Mouse (Mus musculus): ENCODE data around the gene Zfpm1. TPM values are rescaled to one million over a fixed set of nuclear protein-coding genes. Genes with fewer than 3 reads are reported as not detected.

The Zfpm1 gene
- polyA plus RNA-seq, 1 experiment from 2014 or later: 2.9 TPM

DNA sequence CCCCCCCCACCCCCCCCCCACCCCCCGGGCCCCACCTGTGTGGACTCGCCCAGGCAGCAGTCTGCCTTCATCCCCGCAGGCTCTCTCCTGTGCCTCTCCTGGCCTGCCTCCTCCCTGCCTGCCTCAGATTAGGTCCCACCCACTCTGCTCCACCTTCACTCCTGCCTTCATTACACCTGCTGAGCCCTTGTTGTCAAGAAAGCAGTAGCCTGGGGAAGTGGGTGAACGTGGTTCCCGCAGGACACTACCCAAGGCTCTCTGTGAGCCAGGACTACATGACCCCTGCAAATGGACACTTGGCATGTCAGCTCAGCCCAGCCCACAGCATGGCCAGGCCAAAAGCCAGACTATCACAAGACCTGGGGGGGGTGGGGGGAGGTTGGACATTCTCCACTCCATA is 62.3 kb downstream of the Zfpm1 start:
- Histone ChIP-seq H3K4me1 (ENCODE audit: insufficient read depth) (peaks cover 8% of the 10 kb centered on the region), H3K27me3 (ENCODE audit: insufficient read depth, low read length) (peaks cover 29% of the 10 kb centered on the region)
- ATAC-seq (ENCODE audit: insufficient read depth): peak; percentile 66

DNA sequence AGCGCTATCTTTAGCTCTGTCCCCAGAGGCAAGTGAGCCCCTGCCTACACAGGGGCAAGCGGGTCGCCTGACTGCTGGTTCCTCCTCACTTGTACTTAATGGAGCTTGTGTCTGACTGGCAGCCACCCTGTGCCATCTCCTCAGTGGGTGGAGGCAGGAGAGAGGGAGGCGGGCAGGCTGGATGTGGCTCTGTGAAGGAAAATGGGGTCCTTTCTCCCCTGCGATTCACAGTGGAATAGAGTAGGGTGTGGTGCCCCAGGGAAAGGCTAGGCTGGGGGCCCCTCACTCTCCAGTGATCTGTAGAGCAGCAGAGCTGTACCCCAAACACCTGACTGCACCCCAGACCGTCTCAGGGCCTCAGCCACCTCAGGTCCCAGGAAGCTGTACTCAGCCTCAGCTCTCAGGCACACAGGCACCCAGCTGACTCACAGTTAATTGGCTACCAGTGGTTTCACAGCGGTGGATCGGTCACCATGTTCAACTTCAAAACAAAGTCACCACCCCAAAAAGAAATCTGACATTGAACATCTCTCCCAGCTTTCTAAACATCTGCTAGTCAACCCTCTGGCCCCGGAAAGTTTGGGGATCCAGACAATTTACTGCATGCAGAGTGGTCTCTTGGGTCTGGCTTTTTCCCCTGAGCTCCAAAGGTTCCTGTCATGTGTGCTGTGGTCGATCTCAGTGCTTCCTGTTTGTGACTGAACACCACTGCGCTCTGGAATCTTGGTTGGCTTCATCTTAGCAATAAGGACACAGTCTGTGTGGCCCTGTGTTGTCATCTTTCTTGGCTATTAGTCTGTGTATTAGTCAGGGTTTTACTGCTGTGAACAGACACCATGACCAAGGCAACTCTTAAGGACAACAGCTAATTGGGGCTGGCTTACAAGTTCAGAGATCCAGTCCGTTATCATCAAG is 63.5 kb downstream of the Zfpm1 start:
- WGBS: 57% methylated on average over 12 of the region's 12 CpGs
- Histone ChIP-seq H3K27ac (ENCODE audit: low read depth) (no peak overlapping the region), H3K4me3 (ENCODE audit: low read depth, low read length) (no peak overlapping the region), H3K36me3 (ENCODE audit: insufficient read depth) (no peaks in the 10 kb centered on the region), H3K9me3 (ENCODE audit: low read depth, low read length) (no peaks in the 10 kb centered on the region), H3K27me3 (ENCODE audit: insufficient read depth, low read length) (peaks cover 29% of the 10 kb centered on the region), H3K4me2 (no peak overlapping the region), H3K4me1 (ENCODE audit: insufficient read depth) (peaks cover 11% of the 10 kb centered on the region), H3K9ac (no peak overlapping the region)
- no peak for TF ChIP-seq CTCF (IDR thresholded peaks at IDR 0.05; ENCODE audit: low read depth)
- DNase-seq: no peak
- ATAC-seq (ENCODE audit: insufficient read depth): no peak

More for the DNA sequence above, 62.3 kb downstream of the Zfpm1 start:
- Histone ChIP-seq H3K9ac (no peak overlapping the region), H3K4me2 (peak overlapping the region; percentile 64; the same call in 1 of the 2 replicates), H3K9me3 (ENCODE audit: low read depth, low read length) (no peaks in the 10 kb centered on the region), H3K4me3 (ENCODE audit: low read depth, low read length) (no peak overlapping the region; the same call in 1 of the 2 replicates), H3K36me3 (ENCODE audit: insufficient read depth) (no peaks in the 10 kb centered on the region), H3K27ac (ENCODE audit: low read depth) (no peak overlapping the region)
- no peak for DNase-seq
- TF ChIP-seq CTCF (IDR thresholded peaks at IDR 0.05; ENCODE audit: low read depth): no peak
- 0% methylated on average over 2 of the region's 5 CpGs for WGBS

DNA sequence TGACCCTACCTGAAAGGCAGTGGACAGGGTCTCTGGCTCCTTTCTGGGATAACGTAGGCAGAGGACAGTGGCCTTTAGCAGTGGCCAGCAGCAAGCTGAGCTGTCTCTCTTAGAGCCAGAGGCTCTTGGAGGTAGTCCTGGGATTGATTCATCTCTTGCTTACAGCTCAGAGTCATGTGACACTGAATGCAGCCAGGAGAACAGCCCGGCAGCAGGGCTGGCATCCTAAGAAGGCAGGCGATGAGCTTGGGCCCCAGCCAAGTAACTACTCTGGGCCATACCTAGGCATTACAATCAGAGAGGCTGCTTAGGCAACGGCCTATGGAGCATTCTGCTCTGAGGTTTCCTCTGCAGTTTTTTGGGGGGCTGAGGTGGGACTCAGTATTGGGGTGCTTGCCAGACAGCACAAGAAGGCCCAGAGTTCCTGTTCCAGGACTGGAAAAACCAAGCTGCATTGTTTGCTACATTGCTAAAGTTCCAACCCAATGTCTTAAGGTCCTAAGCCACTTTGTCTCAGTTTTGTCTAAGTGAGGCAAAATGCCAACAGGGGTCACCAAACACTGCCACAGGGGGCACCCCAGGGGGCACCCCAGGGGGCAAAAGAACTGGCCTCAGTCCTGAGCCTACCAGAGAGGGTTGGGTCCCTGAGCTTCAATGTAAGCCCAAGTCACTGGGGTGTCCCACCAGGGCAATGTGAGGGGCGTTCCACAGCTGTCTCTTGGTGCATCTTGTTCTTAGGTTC is 66.0 kb downstream of the Zfpm1 start:
- no peak overlapping the region for H3K9ac ChIP-seq
- H3K27me3 ChIP-seq (ENCODE audit: insufficient read depth, low read length): peaks cover 24% of the 10 kb centered on the region
- no peaks in the 10 kb centered on the region for H3K9me3 ChIP-seq (ENCODE audit: low read depth, low read length)
- H3K27ac ChIP-seq (ENCODE audit: low read depth): no peak overlapping the region
- DNase-seq: no peak
- WGBS: 64% methylated on average over 5 of the region's 5 CpGs
- H3K36me3 ChIP-seq (ENCODE audit: insufficient read depth): no peaks in the 10 kb centered on the region
- H3K4me1 ChIP-seq (ENCODE audit: insufficient read depth): peaks cover 11% of the 10 kb centered on the region; the same call in 1 of the 2 replicates
- H3K4me3 ChIP-seq (ENCODE audit: low read depth, low read length): no peak overlapping the region
- TF ChIP-seq CTCF (IDR thresholded peaks at IDR 0.05; ENCODE audit: low read depth): no peak
- ATAC-seq (ENCODE audit: insufficient read depth): no peak
- no peak overlapping the region for H3K4me2 ChIP-seq

DNA sequence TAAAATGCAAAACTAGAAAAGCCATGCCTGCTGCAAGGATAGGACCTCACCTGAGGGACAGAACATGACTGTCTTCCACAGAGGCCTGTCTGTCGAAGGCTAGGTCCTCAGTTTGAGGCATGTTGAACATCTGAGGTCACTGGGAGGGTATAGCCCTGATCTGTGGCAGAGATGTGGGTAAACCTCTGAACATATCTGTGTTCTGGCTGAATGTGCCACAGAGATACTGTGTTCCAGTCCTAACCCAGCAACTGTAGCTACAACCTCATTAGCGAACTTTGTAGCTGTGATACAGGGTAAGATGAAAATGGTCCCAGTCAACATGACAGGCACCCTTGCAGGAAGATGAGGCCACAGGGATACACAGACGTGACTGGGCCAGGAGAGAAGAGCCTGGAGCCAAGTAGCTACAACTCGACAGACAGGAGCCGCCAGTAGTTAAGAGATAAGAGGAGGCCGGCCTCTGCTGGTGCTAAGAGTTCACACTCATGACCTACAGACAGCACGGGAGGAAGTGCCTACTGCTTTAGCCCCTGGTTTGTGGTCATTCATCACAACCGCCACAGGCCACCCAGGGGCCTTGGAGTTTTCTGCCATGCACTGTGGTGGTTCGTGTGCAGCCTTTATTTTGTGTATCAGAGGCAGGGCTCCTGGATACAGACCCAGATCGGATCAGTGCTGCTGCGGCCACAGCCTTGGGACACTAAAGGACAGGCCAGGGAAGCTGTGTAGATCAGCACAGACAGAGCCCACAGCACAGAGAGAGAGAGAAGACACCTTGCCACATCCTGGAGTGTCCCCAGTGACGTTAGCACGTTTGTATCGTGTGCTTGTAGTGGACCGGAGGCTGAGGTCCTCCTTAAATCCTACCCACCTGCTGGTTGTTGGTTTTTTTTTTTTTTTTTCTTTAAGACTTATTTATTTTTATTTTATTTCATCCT is 67.7 kb downstream of the Zfpm1 start:
- H3K27ac ChIP-seq (ENCODE audit: low read depth): no peak overlapping the region
- no peak overlapping the region for H3K9ac ChIP-seq
- no peak for ATAC-seq (ENCODE audit: insufficient read depth)
- H3K4me3 ChIP-seq (ENCODE audit: low read depth, low read length): no peak overlapping the region
- 20% methylated on average over 15 of the region's 15 CpGs for WGBS
- TF ChIP-seq CTCF (IDR thresholded peaks at IDR 0.05; ENCODE audit: low read depth): no peak
- peaks cover 12% of the 10 kb centered on the region; the same call in 1 of the 2 replicates for H3K27me3 ChIP-seq (ENCODE audit: insufficient read depth, low read length)
- peaks cover 4% of the 10 kb centered on the region; the same call in 1 of the 2 replicates for H3K4me1 ChIP-seq (ENCODE audit: insufficient read depth)
- H3K9me3 ChIP-seq (ENCODE audit: low read depth, low read length): no peaks in the 10 kb centered on the region
- no peaks in the 10 kb centered on the region for H3K36me3 ChIP-seq (ENCODE audit: insufficient read depth)
- no peak overlapping the region for H3K4me2 ChIP-seq
- no peak for DNase-seq

DNA sequence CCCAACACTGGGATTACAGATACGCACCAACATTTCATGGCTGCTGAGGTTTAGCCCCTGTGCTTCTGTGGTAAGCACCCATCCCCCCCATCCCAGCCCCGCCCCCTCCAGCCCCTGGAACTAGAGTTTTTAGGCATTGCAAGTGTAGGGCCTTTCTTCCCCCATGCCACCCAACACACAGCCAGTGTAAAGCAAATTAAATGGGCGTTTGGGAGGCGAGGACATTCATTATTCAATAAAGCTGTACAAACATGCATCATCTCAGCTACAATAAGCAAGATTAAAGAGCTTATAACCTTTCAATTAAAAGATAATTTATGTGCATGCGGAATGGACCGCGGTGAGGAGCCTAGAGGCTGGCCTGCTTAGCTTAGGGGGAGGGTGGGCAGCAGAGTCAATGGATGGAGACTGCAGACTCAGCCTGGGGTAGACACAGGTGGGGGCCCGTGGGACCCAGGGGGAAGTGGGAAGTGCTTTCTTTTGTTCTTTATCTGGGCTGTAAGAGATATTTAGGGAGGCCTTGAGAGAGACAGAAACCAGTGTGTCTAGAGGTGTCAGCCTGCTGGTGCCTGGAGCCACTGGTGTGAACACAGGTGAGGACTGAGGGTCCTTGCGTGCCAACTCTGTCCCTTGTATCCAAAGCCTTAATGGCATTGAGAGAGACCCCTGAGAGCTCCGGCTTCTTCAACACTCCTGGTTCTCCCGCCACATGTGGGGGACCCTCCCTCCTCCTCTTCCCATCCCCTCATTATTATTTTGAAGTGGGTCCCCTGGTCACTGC is 68.6 kb downstream of the Zfpm1 start:
- H3K4me3 ChIP-seq (ENCODE audit: low read depth, low read length): no peak overlapping the region
- DNase-seq (no peak), ATAC-seq (ENCODE audit: insufficient read depth) (no peak)
- 31% methylated on average over 11 of the region's 11 CpGs for WGBS
- no peaks in the 10 kb centered on the region for H3K9me3 ChIP-seq (ENCODE audit: low read depth, low read length)
- peaks cover 3% of the 10 kb centered on the region; the same call in 1 of the 2 replicates for H3K4me1 ChIP-seq (ENCODE audit: insufficient read depth)
- H3K27ac ChIP-seq (ENCODE audit: low read depth): no peak overlapping the region
- no peak overlapping the region for H3K4me2 ChIP-seq
- H3K36me3 ChIP-seq (ENCODE audit: insufficient read depth): no peaks in the 10 kb centered on the region
- H3K9ac ChIP-seq: no peak overlapping the region
- H3K27me3 ChIP-seq (ENCODE audit: insufficient read depth, low read length): peaks cover 5% of the 10 kb centered on the region; the same call in 1 of the 2 replicates
- no peak for TF ChIP-seq CTCF (IDR thresholded peaks at IDR 0.05; ENCODE audit: low read depth)

DNA sequence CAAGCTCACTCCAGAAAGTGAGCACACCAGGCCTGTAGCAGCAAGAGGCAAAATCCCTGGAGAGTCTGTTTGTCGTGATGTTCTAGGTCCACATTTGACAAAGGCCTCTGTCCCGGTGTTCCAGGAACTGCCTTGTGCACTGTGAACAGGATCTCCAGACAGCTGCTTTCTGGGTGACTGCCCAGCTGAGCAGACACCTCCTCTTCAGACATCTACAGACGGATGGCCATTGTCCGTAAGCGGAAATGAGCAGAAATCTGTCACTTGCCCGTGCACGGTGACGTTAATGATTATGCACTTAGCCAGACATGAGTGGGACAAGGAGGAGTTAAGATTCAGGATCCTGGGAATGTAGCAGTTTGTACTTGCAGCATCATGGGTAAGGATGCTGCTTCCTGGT is 72.2 kb downstream of the Zfpm1 start:
- no peaks in the 10 kb centered on the region for H3K9me3 ChIP-seq (ENCODE audit: low read depth, low read length)
- no peak for ATAC-seq (ENCODE audit: insufficient read depth)
- H3K4me1 ChIP-seq (ENCODE audit: insufficient read depth): peaks cover 3% of the 10 kb centered on the region; the same call in 1 of the 2 replicates
- no peaks in the 10 kb centered on the region for H3K36me3 ChIP-seq (ENCODE audit: insufficient read depth)
- TF ChIP-seq CTCF (IDR thresholded peaks at IDR 0.05; ENCODE audit: low read depth): no peak
- H3K27ac ChIP-seq (ENCODE audit: low read depth): no peak overlapping the region
- H3K27me3 ChIP-seq (ENCODE audit: insufficient read depth, low read length): peaks cover 6% of the 10 kb centered on the region; the same call in 1 of the 2 replicates
- H3K4me2 ChIP-seq: no peak overlapping the region
- H3K4me3 ChIP-seq (ENCODE audit: low read depth, low read length): no peak overlapping the region
- H3K9ac ChIP-seq: no peak overlapping the region
- no peak for DNase-seq
- WGBS: 64% methylated on average over 8 of the region's 8 CpGs

All from lung, embryonic 14.5 days (tissue).